Mouse (Mus musculus) thymus, postnatal 10 days (tissue): ENCODE measurements at regions not wholly inside any gene's neighbourhood (a gene's known extent, or its start where the extent isn't known, plus 50 kb on each side); places are given as distances from the start of the nearest gene placed in this dataset.

ENCODE experiments used
- DNase-seq, 2 experiments: peaks; one replicate each; pipeline ENCODE4 v3.0.0; 2021; ENCODE audit warnings: low spot score in 2 of 2

DNA sequence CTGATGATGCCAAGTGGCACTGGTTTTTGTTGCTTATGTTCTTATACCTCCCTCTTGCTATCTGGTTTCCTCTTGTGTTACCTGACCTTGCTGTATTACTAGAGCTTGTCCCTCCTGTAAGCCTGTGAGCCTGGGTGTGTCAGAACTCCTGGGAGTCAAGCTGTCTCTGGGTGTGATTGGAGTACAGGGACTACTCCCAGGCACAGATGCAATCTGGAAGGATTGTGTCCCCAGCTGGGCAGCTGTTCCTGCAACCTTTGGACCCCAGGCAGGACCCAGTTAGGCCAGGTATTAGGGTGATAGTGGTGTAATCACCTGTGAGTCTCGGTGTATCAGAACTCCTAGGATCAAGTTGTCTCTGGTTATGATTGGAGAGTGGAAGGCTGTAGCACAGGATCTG, 97.4 kb upstream of the Dock11 start:
- DNase-seq: no peak

- DNase-seq: peak in 1 of 2 experiments; percentile 29
These were observed 75.4 kb upstream of the Dock11 start for GRCm38 (mm10) chrX:35813206-35813605.

GRCm38 (mm10) chrX:35834411-35834810, 54.2 kb upstream of the Dock11 start:
- DNase-seq: peak in 1 of 2 experiments; percentile 20

DNA sequence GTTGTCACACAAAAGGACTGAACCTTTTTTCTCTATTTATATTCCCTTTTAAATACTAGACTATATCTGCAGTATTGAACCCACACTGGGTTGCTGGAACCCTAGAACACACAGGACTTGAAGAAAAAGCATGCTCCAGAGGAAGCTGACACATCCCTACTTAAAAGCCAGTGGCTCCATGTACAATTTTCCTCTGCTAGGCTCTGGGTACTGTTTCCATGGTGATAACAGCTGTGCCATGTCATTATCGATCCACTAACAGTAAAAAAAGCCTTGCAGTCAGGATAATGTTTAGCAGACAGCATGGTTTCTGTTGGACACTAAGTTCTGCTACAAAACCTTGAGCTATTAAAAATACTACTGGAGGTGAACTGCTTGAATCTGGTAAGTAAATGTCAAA, 50.6 kb upstream of the Dock11 start:
- no peak for DNase-seq
